Mouse (Mus musculus) heart, adult 18-20 months (tissue): Measurements from ENCODE around the gene Naif1. TPM values are rescaled to one million over a fixed set of nuclear protein-coding genes. Genes with fewer than 3 reads are reported as not detected.

ENCODE experiments used
- DNase-seq, 2 experiments: peaks; one replicate each; pipeline ENCODE4 v3.0.0; 2021 to 2022; ENCODE audit warnings: mixed read lengths in 1 of 2
- total RNA-seq, 2 experiments: library from RNA; stranded (reverse); gene quantifications; 2 replicates each; pipeline ENCODE4 v1.2.3; 2021

Naif1 gene
- total RNA-seq, 2 experiments from 2014 or later = 3.0 to 3.1 TPM

GRCm38 (mm10) chr2:32426141-32426540 lies 24.1 kb upstream of the Naif1 start:
- DNase-seq = no peak

GRCm38 (mm10) chr2:32427720-32428119 lies 22.5 kb upstream of the Naif1 start:
- DNase-seq = no peak

- no peak for DNase-seq
Observed at GRCm38 (mm10) chr2:32428262-32428722, 22.0 kb upstream of the Naif1 start.

GRCm38 (mm10) chr2:32429215-32429891 lies 20.9 kb upstream of the Naif1 start:
- DNase-seq = no peak

GRCm38 (mm10) chr2:32430701-32431676 lies 19.3 kb upstream of the Naif1 start:
- peak; percentile 80 to 84 for DNase-seq

- DNase-seq = peak in 1 of 2 experiments; percentile 57
Observed at GRCm38 (mm10) chr2:32436686-32437372, 13.4 kb upstream of the Naif1 start.

- DNase-seq = no peak
Observed at GRCm38 (mm10) chr2:32437612-32438166, 12.6 kb upstream of the Naif1 start.

- no peak for DNase-seq
Observed at GRCm38 (mm10) chr2:32438733-32439132, 11.5 kb upstream of the Naif1 start.

- no peak for DNase-seq
Observed at GRCm38 (mm10) chr2:32439177-32439576, 11.1 kb upstream of the Naif1 start.

- DNase-seq = no peak
Observed at GRCm38 (mm10) chr2:32440164-32440563, 10.1 kb upstream of the Naif1 start.

- DNase-seq = no peak
Observed at GRCm38 (mm10) chr2:32440632-32441031, 9.6 kb upstream of the Naif1 start.

GRCm38 (mm10) chr2:32441550-32441949 lies 8.7 kb upstream of the Naif1 start:
- no peak for DNase-seq

- DNase-seq = no peak
Observed at GRCm38 (mm10) chr2:32445535-32445934, 4.7 kb upstream of the Naif1 start.

GRCm38 (mm10) chr2:32447264-32447936 lies 2.9 kb upstream of the Naif1 start:
- DNase-seq = peak; percentile 70 to 71

- no peak for DNase-seq
Observed at GRCm38 (mm10) chr2:32448480-32448879, 1.8 kb upstream of the Naif1 start.

GRCm38 (mm10) chr2:32450881-32451844 lies 906 bp downstream of the Naif1 start, which contains the start of gene Slc25a25:
TSS of gene Slc25a25 (minus strand) at chr2:32451445.
- peak; percentile 97 to 98 for DNase-seq

- peak; percentile 98 to 99 for DNase-seq
Observed at GRCm38 (mm10) chr2:32451870-32452372, 1.7 kb downstream of the Naif1 start.

GRCm38 (mm10) chr2:32452441-32452971 lies 2.2 kb downstream of the Naif1 start:
- DNase-seq = no peak

- DNase-seq = no peak
Observed at GRCm38 (mm10) chr2:32453641-32454303, 3.5 kb downstream of the Naif1 start.
